Mouse (Mus musculus) heart, embryonic 12.5 days (tissue): ENCODE results near the gene Mcl1. TPM values are rescaled to one million over a fixed set of nuclear protein-coding genes. Genes with fewer than 3 reads are reported as not detected.

Source experiments
- ATAC-seq: fragments of 200-750 bp; cut with Nextera tagmentation; 2 replicates; pipeline ENCODE4 v1.8.0; 2017; ENCODE audit warnings: moderate TSS enrichment, moderate library complexity; ENCODE audit not compliant: insufficient number of reproducible peaks, low FRiP score
- H3K27ac ChIP-seq: fragments of 300-500 bp; sonication (generic); 2 replicates; pipeline ENCODE4 v1.5.1; 2016; ENCODE audit warnings: mild to moderate bottlenecking, moderate library complexity; ENCODE audit not compliant: poor library complexity, severe bottlenecking
- H3K27me3 ChIP-seq: fragments of 300-500 bp; sonication (generic); replicated peaks from 2 replicates; pipeline ENCODE4 v1.6.1; 2016; ENCODE audit warnings: mild to moderate bottlenecking, moderate library complexity
- H3K36me3 ChIP-seq: fragments of 300-500 bp; sonication (generic); 2 replicates; pipeline ENCODE4 v1.6.1; 2016; ENCODE audit warnings: mild to moderate bottlenecking, moderate library complexity
- H3K4me1 ChIP-seq: fragments of 300-500 bp; sonication (generic); replicated peaks from 2 replicates; pipeline ENCODE4 v1.6.1; 2016; ENCODE audit warnings: mild to moderate bottlenecking
- H3K4me2 ChIP-seq: fragments of 300-500 bp; sonication (generic); 2 replicates; pipeline ENCODE4 v1.6.1; 2016; ENCODE audit warnings: mild to moderate bottlenecking, moderate library complexity
- H3K4me3 ChIP-seq: fragments of 300-500 bp; sonication (generic); 2 replicates; pipeline ENCODE4 v1.5.1; 2016; ENCODE audit warnings: mild to moderate bottlenecking
- H3K9ac ChIP-seq: fragments of 300-500 bp; sonication (generic); 2 replicates; pipeline ENCODE4 v1.6.1; 2016; ENCODE audit warnings: mild to moderate bottlenecking, moderate library complexity
- H3K9me3 ChIP-seq: fragments of 300-500 bp; sonication (generic); replicated peaks from 2 replicates; pipeline ENCODE4 v1.6.1; 2016; ENCODE audit warnings: mild to moderate bottlenecking, moderate library complexity
- WGBS: fragments of 180-500 bp; shearing (Covaris S2); methylation state at CpG from one replicate; pipeline ENCODE4 v1.1.7; 2016; 5-methylcytosine and 5-hydroxymethylcytosine counted together
- polyA plus RNA-seq: library from polyadenylated mRNA; unstranded; fragments of >200 nt; fragmentation: Nextera tagmentation; extraction: Ambion mirVana; gene quantifications from 2 replicates; pipeline ENCODE4 v1.2.1, GENCODE M21; 2016

Mcl1 gene
- polyA plus RNA-seq, 1 experiment from 2014 or later, result 66.9 TPM

- Histone ChIP-seq H3K36me3 (no peaks in the 10 kb centered on the region), H3K9me3 (no peaks in the 10 kb centered on the region), H3K27ac (no peak overlapping the region), H3K9ac (no peak overlapping the region), H3K4me2 (no peak overlapping the region), H3K27me3 (no peaks in the 10 kb centered on the region), H3K4me1 (peaks cover 60% of the 10 kb centered on the region), H3K4me3 (no peak overlapping the region)
- WGBS, result 88% methylated on average over 4 of the region's 4 CpGs
- ATAC-seq, result no peak
These were observed 39.7 kb downstream of the Mcl1 start for GRCm38 (mm10) chr3:95698286-95698685.

GRCm38 (mm10) chr3:95700233-95700681, 41.7 kb downstream of the Mcl1 start:
- no peaks in the 10 kb centered on the region for H3K9me3 ChIP-seq
- no peak for ATAC-seq
- no peaks in the 10 kb centered on the region for H3K36me3 ChIP-seq
- H3K27me3 ChIP-seq, result no peaks in the 10 kb centered on the region
- no peak overlapping the region for H3K9ac ChIP-seq
- no peak overlapping the region for H3K27ac ChIP-seq
- 63% methylated on average over 6 of the region's 6 CpGs for WGBS
- no peak overlapping the region for H3K4me2 ChIP-seq
- H3K4me3 ChIP-seq, result no peak overlapping the region
- H3K4me1 ChIP-seq, result peaks cover 41% of the 10 kb centered on the region

- Histone ChIP-seq H3K36me3 (no peaks in the 10 kb centered on the region), H3K27ac (0 out of 2 replicates have a peak overlapping the region, but pooled peaks have one; percentile 80), H3K4me2 (no peak overlapping the region), H3K27me3 (no peaks in the 10 kb centered on the region), H3K4me3 (no peak overlapping the region), H3K9me3 (no peaks in the 10 kb centered on the region), H3K9ac (no peak overlapping the region), H3K4me1 (peaks cover 33% of the 10 kb centered on the region)
- WGBS, result 56% methylated on average over 2 of the region's 2 CpGs
- ATAC-seq, result no peak
These were observed 42.5 kb downstream of the Mcl1 start for GRCm38 (mm10) chr3:95701085-95701484.

GRCm38 (mm10) chr3:95701877-95702540, 43.4 kb downstream of the Mcl1 start:
- WGBS, result 7% methylated on average over 24 of the region's 24 CpGs
- peak; percentile 90 for ATAC-seq

GRCm38 (mm10) chr3:95703276-95703675, 44.7 kb downstream of the Mcl1 start:
- Histone ChIP-seq H3K36me3 (no peaks in the 10 kb centered on the region), H3K4me1 (peaks cover 25% of the 10 kb centered on the region), H3K4me2 (no peak overlapping the region), H3K9me3 (no peaks in the 10 kb centered on the region), H3K4me3 (no peak overlapping the region), H3K9ac (no peak overlapping the region), H3K27me3 (no peaks in the 10 kb centered on the region), H3K27ac (no peak overlapping the region)
- 82% methylated on average over 3 of the region's 3 CpGs for WGBS
- no peak for ATAC-seq

More at GRCm38 (mm10) chr3:95701877-95702540, 43.4 kb downstream of the Mcl1 start:
- Histone ChIP-seq H3K4me3 (peak overlapping the region; percentile 34), H3K27ac (peak overlapping the region; percentile 80), H3K9me3 (no peaks in the 10 kb centered on the region), H3K36me3 (no peaks in the 10 kb centered on the region), H3K4me2 (peak overlapping the region; percentile 74), H3K9ac (peak overlapping the region; percentile 68), H3K27me3 (no peaks in the 10 kb centered on the region), H3K4me1 (peaks cover 25% of the 10 kb centered on the region)

GRCm38 (mm10) chr3:95704612-95705011, 46.0 kb downstream of the Mcl1 start:
- no peaks in the 10 kb centered on the region for H3K36me3 ChIP-seq
- no peaks in the 10 kb centered on the region for H3K9me3 ChIP-seq
- no peak overlapping the region for H3K27ac ChIP-seq
- H3K4me1 ChIP-seq, result peaks cover 25% of the 10 kb centered on the region
- H3K4me3 ChIP-seq, result no peak overlapping the region
- H3K4me2 ChIP-seq, result no peak overlapping the region
- no peak for ATAC-seq
- 86% methylated on average over 4 of the region's 4 CpGs for WGBS
- H3K27me3 ChIP-seq, result no peaks in the 10 kb centered on the region
- no peak overlapping the region for H3K9ac ChIP-seq

GRCm38 (mm10) chr3:95706273-95706672, 47.7 kb downstream of the Mcl1 start:
- no peaks in the 10 kb centered on the region for H3K9me3 ChIP-seq
- WGBS, result 88% methylated on average over 4 of the region's 4 CpGs
- H3K27me3 ChIP-seq, result no peaks in the 10 kb centered on the region
- no peak overlapping the region for H3K27ac ChIP-seq
- H3K9ac ChIP-seq, result no peak overlapping the region
- H3K36me3 ChIP-seq, result no peaks in the 10 kb centered on the region
- H3K4me1 ChIP-seq, result peaks cover 14% of the 10 kb centered on the region
- ATAC-seq, result no peak
- no peak overlapping the region for H3K4me3 ChIP-seq
- no peak overlapping the region for H3K4me2 ChIP-seq

- Histone ChIP-seq H3K27me3 (no peaks in the 10 kb centered on the region), H3K4me3 (no peak overlapping the region), H3K4me1 (peaks cover 2% of the 10 kb centered on the region; the same call in 1 of the 2 replicates), H3K27ac (no peak overlapping the region), H3K36me3 (no peaks in the 10 kb centered on the region), H3K4me2 (no peak overlapping the region), H3K9ac (no peak overlapping the region), H3K9me3 (no peaks in the 10 kb centered on the region)
- WGBS, result 76% methylated on average over 7 of the region's 7 CpGs
- ATAC-seq, result no peak
These were observed 48.9 kb downstream of the Mcl1 start for GRCm38 (mm10) chr3:95707497-95707896.

GRCm38 (mm10) chr3:95709044-95709443, 50.5 kb downstream of the Mcl1 start:
- Histone ChIP-seq H3K36me3 (no peaks in the 10 kb centered on the region), H3K27ac (no peak overlapping the region), H3K4me2 (no peak overlapping the region), H3K4me3 (no peak overlapping the region), H3K9me3 (0 out of 2 replicates have a peak, but pooled peaks cover 6% of the 10 kb centered on the region), H3K9ac (no peak overlapping the region), H3K27me3 (no peaks in the 10 kb centered on the region), H3K4me1 (no peaks in the 10 kb centered on the region)
- no peak for ATAC-seq
- 89% methylated on average over 4 of the region's 4 CpGs for WGBS

GRCm38 (mm10) chr3:95709967-95710366, 51.4 kb downstream of the Mcl1 start:
- no peak; the same call in 1 of the 2 replicates for ATAC-seq

More at GRCm38 (mm10) chr3:95709967-95710366, 51.4 kb downstream of the Mcl1 start:
- Histone ChIP-seq H3K4me1 (no peaks in the 10 kb centered on the region), H3K4me2 (no peak overlapping the region), H3K9ac (no peak overlapping the region), H3K27ac (no peak overlapping the region), H3K4me3 (no peak overlapping the region), H3K27me3 (no peaks in the 10 kb centered on the region), H3K9me3 (0 out of 2 replicates have a peak, but pooled peaks cover 6% of the 10 kb centered on the region), H3K36me3 (no peaks in the 10 kb centered on the region)
